Mouse (Mus musculus): ENCODE results near the gene Tdp1. TPM values are rescaled to one million over a fixed set of nuclear protein-coding genes. Genes with fewer than 3 reads are reported as not detected.

Tdp1 gene
- total and polyA plus RNA-seq, 3 experiments, result 32.1 to 130 (median 35.3) TPM

DNA sequence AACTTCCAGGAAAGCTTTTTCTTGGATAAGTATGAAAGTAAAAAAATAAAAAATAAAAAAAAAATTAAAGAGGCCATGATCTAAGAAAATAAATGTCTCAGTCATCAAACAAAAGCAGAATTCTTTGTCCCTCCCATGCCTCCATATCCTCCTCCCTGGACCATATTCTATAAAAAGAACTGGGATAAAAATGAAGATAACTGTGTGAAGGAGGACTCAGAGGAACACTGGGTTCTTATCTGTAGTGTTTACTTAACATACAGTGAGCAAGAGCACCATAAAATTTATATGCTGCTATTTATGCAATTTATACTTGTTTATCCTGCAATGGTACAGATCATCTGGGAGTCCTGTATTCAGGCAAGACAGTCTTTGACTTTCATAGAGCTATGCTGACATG lies 19.7 kb upstream of the Tdp1 start:
- no peaks in the 10 kb centered on the region for H3K36me3 ChIP-seq (replicated peaks)
- H3K4me1 ChIP-seq (ENCODE audit: insufficient read depth, low read depth, low read length), result no peaks in the 10 kb centered on the region
- no peak for DNase-seq (ENCODE audit: low spot score)
- no peaks in the 10 kb centered on the region for H3K9me3 ChIP-seq (replicated peaks)
- TF ChIP-seq POLR2AphosphoS5 (IDR thresholded peaks at IDR 0.05; ENCODE audit: insufficient replicate concordance, low read depth, low read length), result no peak
- no peak for TF ChIP-seq TAL1 (conservative IDR thresholded peaks at IDR 0.05; ENCODE audit: low read depth, low read length)
- no peak for TF ChIP-seq GATA1 (IDR thresholded peaks at IDR 0.05; ENCODE audit: borderline replicate concordance, low read length)
- TF ChIP-seq GATA2 (IDR thresholded peaks at IDR 0.05; ENCODE audit: borderline replicate concordance, low read depth, low read length), result no peak
- no peak for TF ChIP-seq CTCF (IDR thresholded peaks at IDR 0.05; ENCODE audit: low read depth, low read length)
- peaks cover 8% of the 10 kb centered on the region; the same call in 1 of the 2 replicates for H3K27me3 ChIP-seq (ENCODE audit: insufficient read depth, low read length)
- no peak overlapping the region for H3K4me3 ChIP-seq (ENCODE audit: low read depth, low read length)
- no peak for ATAC-seq (ENCODE audit: extremely low read depth, insufficient number of reproducible peaks, low FRiP score, poor library complexity, severe bottlenecking)

GRCm38 (mm10) chr12:99868821-99869220 lies 15.5 kb upstream of the Tdp1 start:
- DNase-seq (ENCODE audit: low spot score) (no peak), ATAC-seq (ENCODE audit: extremely low read depth, insufficient number of reproducible peaks, low FRiP score, poor library complexity, severe bottlenecking) (no peak)
- Histone ChIP-seq H3K9me3 (replicated peaks) (no peaks in the 10 kb centered on the region), H3K4me3 (ENCODE audit: low read depth, low read length) (no peak overlapping the region), H3K27me3 (ENCODE audit: insufficient read depth, low read length) (peaks cover 2% of the 10 kb centered on the region; the same call in 1 of the 2 replicates), H3K36me3 (replicated peaks) (no peaks in the 10 kb centered on the region), H3K4me1 (ENCODE audit: insufficient read depth, low read depth, low read length) (no peaks in the 10 kb centered on the region)
- TF ChIP-seq GATA1 (IDR thresholded peaks at IDR 0.05; ENCODE audit: borderline replicate concordance, low read length), result no peak
- TF ChIP-seq POLR2AphosphoS5 (IDR thresholded peaks at IDR 0.05; ENCODE audit: insufficient replicate concordance, low read depth, low read length), result no peak
- TF ChIP-seq GATA2 (IDR thresholded peaks at IDR 0.05; ENCODE audit: borderline replicate concordance, low read depth, low read length), result no peak
- no peak for TF ChIP-seq CTCF (IDR thresholded peaks at IDR 0.05; ENCODE audit: low read depth, low read length)
- TF ChIP-seq TAL1 (conservative IDR thresholded peaks at IDR 0.05; ENCODE audit: low read depth, low read length), result no peak

DNA sequence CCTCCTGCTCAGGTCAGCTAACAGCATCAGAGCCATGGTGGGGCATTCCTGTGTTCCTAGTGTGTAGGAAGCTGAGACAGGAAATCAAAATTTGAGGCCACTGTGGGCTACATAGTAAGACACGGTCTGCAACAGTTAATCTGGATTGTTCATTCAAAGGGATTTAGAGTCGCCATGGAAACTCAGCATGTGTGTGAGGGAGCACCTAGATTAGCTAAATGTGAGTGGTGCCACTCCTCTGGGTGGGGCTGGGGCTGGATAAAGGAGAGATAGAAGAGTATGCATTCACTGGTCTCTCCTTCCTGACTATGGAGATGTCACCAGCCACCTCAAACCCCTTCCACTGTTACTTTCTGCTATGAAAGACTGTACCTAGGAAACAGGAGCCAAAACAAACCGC lies 10.9 kb upstream of the Tdp1 start:
- ATAC-seq (ENCODE audit: extremely low read depth, insufficient number of reproducible peaks, low FRiP score, poor library complexity, severe bottlenecking) (no peak), DNase-seq (ENCODE audit: low spot score) (no peak)
- TF ChIP-seq TAL1 (conservative IDR thresholded peaks at IDR 0.05; ENCODE audit: low read depth, low read length) (no peak), GATA2 (IDR thresholded peaks at IDR 0.05; ENCODE audit: borderline replicate concordance, low read depth, low read length) (no peak), POLR2AphosphoS5 (IDR thresholded peaks at IDR 0.05; ENCODE audit: insufficient replicate concordance, low read depth, low read length) (no peak), GATA1 (IDR thresholded peaks at IDR 0.05; ENCODE audit: borderline replicate concordance, low read length) (no peak), CTCF (IDR thresholded peaks at IDR 0.05; ENCODE audit: low read depth, low read length) (no peak)
- Histone ChIP-seq H3K27me3 (ENCODE audit: insufficient read depth, low read length) (peaks cover 2% of the 10 kb centered on the region; the same call in 1 of the 2 replicates), H3K9me3 (replicated peaks) (no peaks in the 10 kb centered on the region), H3K4me1 (ENCODE audit: insufficient read depth, low read depth, low read length) (peaks cover 6% of the 10 kb centered on the region), H3K4me3 (ENCODE audit: low read depth, low read length) (no peak overlapping the region), H3K36me3 (replicated peaks) (no peaks in the 10 kb centered on the region)

- Histone ChIP-seq H3K9me3 (replicated peaks) (no peaks in the 10 kb centered on the region), H3K4me1 (ENCODE audit: insufficient read depth, low read depth, low read length) (peaks cover 6% of the 10 kb centered on the region), H3K27me3 (ENCODE audit: insufficient read depth, low read length) (peaks cover 2% of the 10 kb centered on the region; the same call in 1 of the 2 replicates), H3K4me3 (ENCODE audit: low read depth, low read length) (no peak overlapping the region), H3K36me3 (replicated peaks) (no peaks in the 10 kb centered on the region)
- ATAC-seq (ENCODE audit: extremely low read depth, insufficient number of reproducible peaks, low FRiP score, poor library complexity, severe bottlenecking) (no peak), DNase-seq (ENCODE audit: low spot score) (no peak)
- TF ChIP-seq GATA2 (IDR thresholded peaks at IDR 0.05; ENCODE audit: borderline replicate concordance, low read depth, low read length) (no peak), POLR2AphosphoS5 (IDR thresholded peaks at IDR 0.05; ENCODE audit: insufficient replicate concordance, low read depth, low read length) (no peak), CTCF (IDR thresholded peaks at IDR 0.05; ENCODE audit: low read depth, low read length) (no peak), TAL1 (conservative IDR thresholded peaks at IDR 0.05; ENCODE audit: low read depth, low read length) (no peak), GATA1 (IDR thresholded peaks at IDR 0.05; ENCODE audit: borderline replicate concordance, low read length) (no peak)
Observed at GRCm38 (mm10) chr12:99874609-99875008, 9.7 kb upstream of the Tdp1 start.

DNA sequence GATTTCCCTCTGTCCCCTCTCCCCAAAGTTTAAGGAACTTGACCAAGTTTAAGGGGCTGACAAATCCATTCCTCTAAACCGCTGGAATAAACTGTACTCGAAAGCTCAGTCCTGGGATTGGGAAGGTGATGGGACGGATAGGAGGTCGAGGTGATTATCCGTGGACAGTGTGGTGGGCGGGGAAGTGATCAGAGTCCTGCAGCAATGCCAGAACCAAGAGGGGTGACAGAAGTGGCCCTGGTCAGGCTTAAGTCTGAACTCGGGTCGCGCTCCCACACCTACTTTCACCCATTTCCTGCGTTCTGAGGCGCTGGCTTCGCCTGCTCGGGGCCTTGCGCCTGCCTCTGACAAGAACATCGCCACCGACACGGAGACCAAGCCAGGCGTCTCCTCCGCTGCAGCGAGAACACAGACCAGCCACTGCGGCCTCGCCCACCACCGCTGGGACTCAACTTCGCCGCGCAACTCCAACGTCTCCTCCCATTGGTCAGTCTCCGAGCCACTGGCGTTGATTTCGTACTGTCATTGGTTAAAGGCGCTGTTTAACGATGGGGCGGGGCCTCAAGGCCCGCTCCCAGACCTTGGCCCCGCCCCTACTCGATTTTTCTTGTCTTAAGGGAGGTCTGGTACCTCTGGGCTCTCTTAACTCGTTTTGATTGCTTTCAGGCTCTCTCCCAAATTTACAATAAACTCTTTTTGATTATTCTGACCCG lies 1.2 kb upstream of the Tdp1 start:
- H3K36me3 ChIP-seq (replicated peaks), result peaks cover 25% of the 10 kb centered on the region
- no peaks in the 10 kb centered on the region for H3K9me3 ChIP-seq (replicated peaks)
- H3K4me1 ChIP-seq (ENCODE audit: insufficient read depth, low read depth, low read length), result peaks cover 33% of the 10 kb centered on the region
- TF ChIP-seq CTCF (IDR thresholded peaks at IDR 0.05; ENCODE audit: low read depth, low read length) (no peak), POLR2AphosphoS5 (IDR thresholded peaks at IDR 0.05; ENCODE audit: insufficient replicate concordance, low read depth, low read length) (no peak), GATA1 (IDR thresholded peaks at IDR 0.05; ENCODE audit: borderline replicate concordance, low read length) (no peak), TAL1 (conservative IDR thresholded peaks at IDR 0.05; ENCODE audit: low read depth, low read length) (no peak), GATA2 (IDR thresholded peaks at IDR 0.05; ENCODE audit: borderline replicate concordance, low read depth, low read length) (no peak)
- ATAC-seq (ENCODE audit: extremely low read depth, insufficient number of reproducible peaks, low FRiP score, poor library complexity, severe bottlenecking), result peak; percentile 93
- H3K4me3 ChIP-seq (ENCODE audit: low read depth, low read length), result peak overlapping the region; percentile 81
- H3K27me3 ChIP-seq (ENCODE audit: insufficient read depth, low read length), result no peaks in the 10 kb centered on the region
- peak; percentile 98 for DNase-seq (ENCODE audit: low spot score)

DNA sequence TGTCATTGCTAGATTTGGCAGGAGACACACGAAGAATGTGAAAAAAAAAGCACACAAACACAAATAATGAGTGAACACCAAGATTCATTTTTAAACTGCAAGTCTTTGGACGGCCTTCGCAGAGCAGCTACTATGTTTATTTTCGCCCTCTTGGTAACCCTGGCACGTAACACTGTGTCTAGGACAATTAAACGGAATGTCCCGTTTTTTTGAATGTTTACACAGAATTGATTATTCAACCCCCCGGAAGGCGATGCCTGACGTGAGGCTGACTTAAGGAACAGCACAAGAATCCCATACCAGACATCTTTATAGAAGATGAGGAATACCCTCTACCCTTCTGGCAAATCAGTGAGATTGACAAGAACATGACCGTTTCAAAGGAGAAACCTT lies 608 bp upstream of the Tdp1 start:
- DNase-seq (ENCODE audit: low spot score), result peak; percentile 23

More for the DNA sequence above, 608 bp upstream of the Tdp1 start:
- Histone ChIP-seq H3K4me1 (ENCODE audit: insufficient read depth, low read depth, low read length) (peaks cover 33% of the 10 kb centered on the region), H3K27me3 (ENCODE audit: insufficient read depth, low read length) (no peaks in the 10 kb centered on the region), H3K36me3 (replicated peaks) (peaks cover 27% of the 10 kb centered on the region), H3K9me3 (replicated peaks) (no peaks in the 10 kb centered on the region), H3K4me3 (ENCODE audit: low read depth, low read length) (peak overlapping the region; percentile 81)
- ATAC-seq (ENCODE audit: extremely low read depth, insufficient number of reproducible peaks, low FRiP score, poor library complexity, severe bottlenecking), result no peak
- TF ChIP-seq CTCF (IDR thresholded peaks at IDR 0.05; ENCODE audit: low read depth, low read length) (no peak), GATA2 (IDR thresholded peaks at IDR 0.05; ENCODE audit: borderline replicate concordance, low read depth, low read length) (no peak), TAL1 (conservative IDR thresholded peaks at IDR 0.05; ENCODE audit: low read depth, low read length) (no peak), POLR2AphosphoS5 (IDR thresholded peaks at IDR 0.05; ENCODE audit: insufficient replicate concordance, low read depth, low read length) (no peak), GATA1 (IDR thresholded peaks at IDR 0.05; ENCODE audit: borderline replicate concordance, low read length) (no peak)

Measured in G1E (cell line).